Mouse (Mus musculus) bone marrow macrophage, adult 2 months (primary cell): Measurements from ENCODE around the gene Syndig1.

Experiments used
- CTCF ChIP-seq: IDR thresholded peaks from 2 replicates; pipeline ENCODE4 v1.5.1; 2012; ENCODE audit warnings: low read depth, mild to moderate bottlenecking, low read length, moderate library complexity
- POLR2A ChIP-seq: IDR thresholded peaks from 2 replicates; pipeline ENCODE4 v1.6.1; 2012; ENCODE audit warnings: mild to moderate bottlenecking, low read depth, low read length, borderline replicate concordance

GRCm38 (mm10) chr2:149931111-149931510, 102.1 kb downstream of the Syndig1 start:
- TF ChIP-seq POLR2A (no peak), CTCF (no peak)
